Mouse (Mus musculus): ENCODE results near the gene AC140267.1.

Gene AC140267.1

GRCm38 (mm10) chr15:80225796-80226195, 9.8 kb upstream of the AC140267.1 start:
- in situ Hi-C loops (cut with MboI, MseI), result loop anchor here (10.0 kb wide), 1 partner anchor 131 kb away; the partner anchor contains the start of genes Rpl3 and Syngr1

DNA sequence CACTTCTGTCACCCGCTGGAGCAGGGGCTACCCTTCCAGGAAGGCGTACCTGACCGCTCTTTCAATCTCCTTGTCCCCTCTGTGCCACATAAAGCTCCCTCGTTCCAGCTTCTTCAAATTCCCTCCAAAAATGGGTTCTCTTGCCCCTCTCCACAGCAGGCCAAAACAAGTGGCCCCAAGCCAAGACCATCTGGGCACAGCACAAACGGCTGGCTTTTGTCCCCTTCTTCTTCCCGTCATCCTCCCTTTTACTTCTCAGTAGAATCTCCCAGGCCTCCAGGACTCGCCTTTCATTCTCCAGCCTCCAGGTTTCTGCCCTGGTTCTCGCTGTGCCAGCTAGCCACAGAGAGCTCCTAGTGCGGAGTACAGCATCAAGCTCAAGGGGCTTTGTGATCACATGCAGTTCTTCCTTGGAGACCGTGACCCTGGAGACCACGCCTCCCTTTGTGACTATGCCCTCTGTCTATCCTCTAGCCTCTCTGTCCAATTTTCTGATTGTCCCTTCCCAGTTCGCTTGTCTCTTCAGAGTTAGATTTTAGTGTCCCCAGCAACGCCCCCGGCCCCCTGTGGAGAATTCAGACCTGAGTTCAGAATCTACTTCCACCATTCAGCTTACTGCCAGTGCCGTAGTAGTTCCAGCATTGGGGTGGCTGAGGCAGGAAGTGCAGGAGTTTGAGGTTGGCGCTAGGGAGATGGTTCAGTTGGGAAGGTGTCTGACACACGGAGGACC, 7.4 kb upstream of the AC140267.1 start:
- in situ Hi-C loops (cut with MboI, MseI), result loop anchor here (10.0 kb wide), 1 partner anchor 133 kb away; the partner anchor contains the start of genes Rpl3 and Syngr1

DNA sequence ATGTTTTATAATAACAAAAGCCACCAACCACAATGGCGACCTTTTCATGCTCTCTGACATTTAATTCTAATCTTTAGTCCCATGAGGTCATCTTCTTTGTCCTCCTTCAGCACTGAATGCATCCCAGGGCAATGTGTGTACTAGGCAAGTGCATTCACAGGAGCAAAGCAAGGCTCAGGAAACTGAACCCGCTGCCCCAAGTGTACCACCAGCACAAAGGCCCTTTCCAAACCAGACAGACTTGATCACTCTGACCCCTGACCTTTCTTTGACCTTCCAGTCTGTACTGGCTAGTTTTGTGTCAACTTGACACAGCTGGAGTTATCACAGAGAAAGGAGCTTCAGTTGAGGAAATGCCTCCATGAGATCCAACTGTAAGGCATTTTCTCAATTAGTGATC, 3.3 kb upstream of the AC140267.1 start:
- in situ Hi-C loops (cut with MboI, MseI), result no loop called here

GRCm38 (mm10) chr15:80233053-80233452, 2.6 kb upstream of the AC140267.1 start:
- in situ Hi-C loops (cut with MboI, MseI), result no loop called here

- in situ Hi-C loops (cut with MboI, MseI), result no loop called here
Measured at GRCm38 (mm10) chr15:80233733-80234509, 1.7 kb upstream of the AC140267.1 start, which contains the start of gene Mief1. Mief1 (plus strand) TSS chr15:80234018.

GRCm38 (mm10) chr15:80248135-80248534, 12.5 kb downstream of the AC140267.1 start:
- in situ Hi-C loops (cut with MboI, MseI), result loop anchor here (10.0 kb wide), 1 partner anchor 713 kb away; no protein-coding TSS in a partner anchor

GRCm38 (mm10) chr15:80248596-80248995, 13.0 kb downstream of the AC140267.1 start:
- in situ Hi-C loops (cut with MboI, MseI), result loop anchor here (10.0 kb wide), 1 partner anchor 714 kb away; no protein-coding TSS in a partner anchor

- in situ Hi-C loops (cut with MboI, MseI), result loop anchor here (10.0 kb wide), 2 partner anchors 715 to 1605 kb away; partner anchors contain the start of gene Tob2
Measured at GRCm38 (mm10) chr15:80249672-80250071, 14.0 kb downstream of the AC140267.1 start.

GRCm38 (mm10) chr15:80250586-80250985, 15.0 kb downstream of the AC140267.1 start:
- in situ Hi-C loops (cut with MboI, MseI), result loop anchor here (10.0 kb wide), 1 partner anchor 1604 kb away; the partner anchor contains the start of gene Tob2

DNA sequence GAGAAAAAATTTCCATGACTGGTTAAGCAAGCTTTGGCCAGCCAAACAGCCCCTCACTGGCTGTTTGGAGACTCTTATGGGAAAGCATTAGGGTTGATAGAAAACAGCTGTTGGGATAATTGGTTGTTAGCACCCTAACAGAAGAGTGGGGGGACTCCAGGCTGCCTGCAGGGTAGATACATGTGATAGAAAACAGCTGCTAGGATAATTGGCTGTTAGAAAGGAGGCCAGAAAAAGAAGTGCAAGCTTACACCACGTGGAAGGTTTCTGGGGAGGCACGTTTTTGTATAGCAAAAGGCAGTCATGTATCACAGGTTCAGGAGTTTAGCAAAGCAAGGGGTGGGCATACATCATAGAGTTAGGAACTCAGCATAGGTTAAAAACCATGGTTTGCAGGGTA, 17.9 kb downstream of the AC140267.1 start:
- in situ Hi-C loops (cut with MboI, MseI), result loop anchor here (10.0 kb wide), 1 partner anchor 1601 kb away; the partner anchor contains the start of gene Tob2

DNA sequence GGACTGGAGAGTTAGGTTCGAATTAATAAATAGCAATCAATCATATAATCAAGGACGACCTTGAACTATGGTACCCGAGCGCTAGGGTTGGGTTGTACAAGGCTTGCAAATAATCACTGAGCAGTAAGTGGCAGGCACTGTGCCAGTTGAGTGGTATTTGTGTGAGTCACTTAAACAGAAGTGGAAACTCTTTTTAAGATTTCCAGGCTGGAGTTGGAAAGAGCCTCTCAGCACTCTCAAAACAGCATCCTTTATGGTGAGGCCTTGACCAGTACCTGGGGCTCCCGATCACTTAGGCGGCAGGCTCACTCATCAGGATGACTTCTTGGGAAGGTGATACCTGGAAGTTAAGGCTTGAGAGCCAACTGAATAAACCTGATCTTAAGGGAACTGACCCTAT, 18.6 kb downstream of the AC140267.1 start:
- in situ Hi-C loops (cut with MboI, MseI), result loop anchor here (10.0 kb wide), 1 partner anchor 1601 kb away; the partner anchor contains the start of gene Tob2

GRCm38 (mm10) chr15:80254847-80255645, 19.4 kb downstream of the AC140267.1 start, which contains the start of gene Atf4:
Atf4 (plus strand) TSS chr15:80255184.
- in situ Hi-C loops (cut with MboI, MseI), result loop anchor here (10.0 kb wide), 1 partner anchor 1600 kb away; the partner anchor contains the start of gene Tob2

DNA sequence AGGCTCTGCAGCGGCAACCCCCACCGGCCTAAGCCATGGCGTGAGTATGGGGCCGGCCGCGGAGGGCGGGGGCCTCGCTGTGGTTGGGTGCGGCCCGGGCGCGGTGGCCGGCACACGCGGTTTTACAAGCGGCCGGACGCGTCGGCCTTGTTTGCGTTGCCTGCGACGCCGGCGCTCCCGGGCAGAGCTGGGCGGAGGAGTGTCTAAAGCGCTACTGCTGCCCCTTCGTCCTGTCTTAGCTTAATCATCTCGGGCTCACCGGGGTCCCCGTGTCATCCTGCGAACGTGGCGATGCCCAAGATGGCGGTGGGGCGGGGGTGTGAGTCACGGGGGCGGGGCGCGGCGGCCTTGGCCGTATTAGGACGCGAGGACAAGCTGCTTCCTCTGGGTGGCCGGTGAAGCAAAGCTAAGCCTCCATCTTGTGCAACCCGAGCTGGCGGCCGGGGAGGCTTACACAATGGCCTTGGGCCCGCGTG, 20.0 kb downstream of the AC140267.1 start:
- in situ Hi-C loops (cut with MboI, MseI), result loop anchor here (10.0 kb wide), 1 partner anchor 1599 kb away; the partner anchor contains the start of gene Tob2

DNA sequence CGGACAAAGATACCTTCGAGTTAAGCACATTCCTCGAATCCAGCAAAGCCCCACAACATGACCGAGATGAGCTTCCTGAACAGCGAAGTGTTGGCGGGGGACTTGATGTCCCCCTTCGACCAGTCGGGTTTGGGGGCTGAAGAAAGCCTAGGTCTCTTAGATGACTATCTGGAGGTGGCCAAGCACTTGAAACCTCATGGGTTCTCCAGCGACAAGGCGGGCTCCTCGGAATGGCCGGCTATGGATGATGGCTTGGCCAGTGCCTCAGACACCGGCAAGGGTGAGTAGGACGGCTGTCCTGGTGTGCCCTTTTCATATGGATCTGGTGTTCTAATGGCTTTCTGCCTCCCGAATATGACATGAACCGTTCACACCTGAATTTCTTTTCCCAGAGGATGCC, 20.6 kb downstream of the AC140267.1 start:
- in situ Hi-C loops (cut with MboI, MseI), result loop anchor here (10.0 kb wide), 1 partner anchor 1599 kb away; the partner anchor contains the start of gene Tob2

DNA sequence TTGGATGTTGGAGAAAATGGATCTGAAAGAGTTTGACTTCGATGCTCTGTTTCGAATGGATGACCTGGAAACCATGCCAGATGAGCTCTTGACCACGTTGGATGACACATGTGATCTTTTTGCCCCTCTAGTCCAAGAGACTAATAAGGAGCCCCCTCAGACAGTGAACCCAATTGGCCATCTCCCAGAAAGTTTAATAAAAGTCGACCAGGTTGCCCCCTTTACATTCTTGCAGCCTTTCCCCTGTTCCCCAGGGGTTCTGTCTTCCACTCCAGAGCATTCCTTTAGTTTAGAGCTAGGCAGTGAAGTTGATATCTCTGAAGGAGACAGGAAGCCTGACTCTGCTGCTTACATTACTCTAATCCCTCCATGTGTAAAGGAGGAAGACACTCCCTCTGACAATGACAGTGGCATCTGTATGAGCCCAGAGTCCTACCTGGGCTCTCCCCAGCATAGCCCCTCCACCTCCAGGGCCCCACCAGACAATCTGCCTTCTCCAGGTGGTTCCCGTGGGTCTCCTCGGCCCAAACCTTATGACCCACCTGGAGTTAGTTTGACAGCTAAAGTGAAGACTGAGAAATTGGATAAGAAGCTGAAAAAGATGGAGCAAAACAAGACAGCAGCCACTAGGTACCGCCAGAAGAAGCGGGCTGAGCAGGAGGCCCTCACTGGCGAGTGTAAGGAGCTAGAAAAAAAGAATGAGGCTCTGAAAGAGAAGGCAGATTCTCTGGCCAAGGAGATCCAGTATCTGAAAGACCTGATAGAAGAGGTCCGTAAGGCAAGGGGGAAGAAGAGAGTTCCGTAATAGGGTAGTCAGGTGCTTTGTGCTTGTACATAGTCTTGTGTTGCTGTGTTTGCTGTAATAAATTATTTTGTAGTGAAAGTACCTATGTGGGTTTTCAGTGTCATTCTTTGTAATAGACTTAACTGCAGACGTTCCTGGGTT, 21.3 kb downstream of the AC140267.1 start:
- in situ Hi-C loops (cut with MboI, MseI), result loop anchor here (10.0 kb wide), 1 partner anchor 1598 kb away; the partner anchor contains the start of gene Tob2

GRCm38 (mm10) chr15:80257602-80258239, 22.1 kb downstream of the AC140267.1 start:
- in situ Hi-C loops (cut with MboI, MseI), result loop anchor here (10.0 kb wide), 1 partner anchor 1597 kb away; the partner anchor contains the start of gene Tob2

- in situ Hi-C loops (cut with MboI, MseI), result loop anchor here (10.0 kb wide), 1 partner anchor 1596 kb away; the partner anchor contains the start of gene Tob2
Measured at GRCm38 (mm10) chr15:80258240-80259170, 22.9 kb downstream of the AC140267.1 start.
